Mouse (Mus musculus) E14TG2a.4 (cell line): ENCODE measurements around the gene Ptcd3.

Source experiments
- CTCF ChIP-seq: conservative IDR thresholded peaks from 2 replicates; pipeline ENCODE4 v1.5.1; 2014; ENCODE audit warnings: low read length
- POU5F1 ChIP-seq: IDR thresholded peaks from 2 replicates; pipeline ENCODE4 v1.6.1; 2014; ENCODE audit warnings: low read length, borderline replicate concordance

- TF ChIP-seq CTCF: no peak
- TF ChIP-seq POU5F1: no peak
These were observed 781 bp downstream of the Ptcd3 start for GRCm38 (mm10) chr6:71907702-71908235.
